Mouse (Mus musculus) heart, embryonic 16.5 days (tissue): Measurements from ENCODE around the gene Emcn. TPM values are rescaled to one million over a fixed set of nuclear protein-coding genes. Genes with fewer than 3 reads are reported as not detected.
A peak's percentile ranks its signal among the peaks of the same experiment; 100 is the strongest.

Experiments used
- ATAC-seq: fragments of 200-750 bp; cut with Nextera tagmentation; replicated peaks from 2 replicates; pipeline ENCODE4 v1.8.0; 2017; ENCODE audit warnings: moderate number of reproducible peaks; ENCODE audit not compliant: insufficient read depth, low FRiP score; ENCODE audit errors: extremely low read depth
- H3K27ac ChIP-seq: fragments of 300-500 bp; sonication (generic); 2 replicates; pipeline ENCODE4 v1.5.1; 2014; ENCODE audit warnings: mild to moderate bottlenecking, low read length, control low read depth, moderate library complexity
- H3K27me3 ChIP-seq: fragments of 300-500 bp; sonication (generic); 2 replicates; pipeline ENCODE4 v1.6.1; 2014; ENCODE audit warnings: low read length, mixed read lengths; ENCODE audit not compliant: control insufficient read depth, insufficient read depth
- H3K36me3 ChIP-seq: fragments of 300-500 bp; sonication (generic); 2 replicates; pipeline ENCODE4 v1.6.1; 2014; ENCODE audit not compliant: control insufficient read depth, insufficient read depth
- H3K4me1 ChIP-seq: fragments of 300-500 bp; sonication (generic); 2 replicates; pipeline ENCODE4 v1.6.1; 2014; ENCODE audit warnings: low read length, mixed read lengths; ENCODE audit not compliant: control insufficient read depth, insufficient read depth
- H3K4me2 ChIP-seq: fragments of 300-500 bp; sonication (generic); 2 replicates; pipeline ENCODE4 v1.6.1; 2014; ENCODE audit warnings: low read depth, mild to moderate bottlenecking, control low read depth, low read length
- H3K4me3 ChIP-seq: fragments of 300-500 bp; sonication (generic); 2 replicates; pipeline ENCODE4 v1.5.1; 2014; ENCODE audit warnings: mild to moderate bottlenecking, control low read depth, low read length
- H3K9ac ChIP-seq: fragments of 300-500 bp; sonication (generic); 2 replicates; pipeline ENCODE4 v1.6.1; 2014; ENCODE audit warnings: low read length, control low read depth
- H3K9me3 ChIP-seq: fragments of 300-500 bp; sonication (generic); replicated peaks from 2 replicates; pipeline ENCODE4 v1.6.1; 2016; ENCODE audit warnings: low read length; ENCODE audit not compliant: control insufficient read depth
- WGBS: fragments of 180-500 bp; shearing (Covaris S2); extraction: QIAGEN DNeasy Blood & Tissue Kit; methylation state at CpG from one replicate; pipeline ENCODE4 v1.1.7; 2014; 5-methylcytosine and 5-hydroxymethylcytosine counted together
- polyA plus RNA-seq: library from polyadenylated mRNA; unstranded; fragments of >200 nt; fragmentation: Nextera tagmentation; extraction: Ambion mirVana; gene quantifications from 2 replicates; pipeline ENCODE4 v1.2.1, GENCODE M21; 2015

Gene Emcn
- polyA plus RNA-seq, 1 experiment from 2014 or later = 63.8 TPM

DNA sequence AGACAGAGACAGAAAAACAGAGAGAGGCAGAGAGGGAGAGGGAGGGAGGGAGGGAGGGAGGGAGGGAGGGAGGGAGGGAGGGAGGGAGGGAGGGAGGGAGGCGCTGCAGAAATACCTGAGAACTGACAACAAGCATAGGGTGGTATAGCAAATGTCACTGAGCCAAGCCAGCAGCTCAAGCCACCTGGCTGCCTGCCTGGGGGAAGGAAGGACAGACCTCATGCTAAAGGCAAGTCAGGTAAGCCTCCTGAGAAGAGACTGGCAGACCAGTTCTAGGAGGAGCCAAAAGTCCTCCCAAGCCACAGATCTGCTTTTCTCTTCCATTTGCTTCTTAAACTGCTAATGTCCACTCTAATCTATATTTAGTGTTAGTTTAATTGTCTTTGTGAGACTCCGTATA lies 22.5 kb upstream of the Emcn start:
- peaks cover 8% of the 10 kb centered on the region; the same call in 1 of the 2 replicates for H3K4me1 ChIP-seq
- ATAC-seq = no peak
- no peaks in the 10 kb centered on the region for H3K9me3 ChIP-seq
- H3K27me3 ChIP-seq = no peaks in the 10 kb centered on the region
- WGBS = 96% methylated on average over 2 of the region's 2 CpGs
- no peak overlapping the region for H3K9ac ChIP-seq
- H3K27ac ChIP-seq = no peak overlapping the region
- H3K4me2 ChIP-seq = no peak overlapping the region
- H3K36me3 ChIP-seq = no peaks in the 10 kb centered on the region
- H3K4me3 ChIP-seq = no peak overlapping the region

DNA sequence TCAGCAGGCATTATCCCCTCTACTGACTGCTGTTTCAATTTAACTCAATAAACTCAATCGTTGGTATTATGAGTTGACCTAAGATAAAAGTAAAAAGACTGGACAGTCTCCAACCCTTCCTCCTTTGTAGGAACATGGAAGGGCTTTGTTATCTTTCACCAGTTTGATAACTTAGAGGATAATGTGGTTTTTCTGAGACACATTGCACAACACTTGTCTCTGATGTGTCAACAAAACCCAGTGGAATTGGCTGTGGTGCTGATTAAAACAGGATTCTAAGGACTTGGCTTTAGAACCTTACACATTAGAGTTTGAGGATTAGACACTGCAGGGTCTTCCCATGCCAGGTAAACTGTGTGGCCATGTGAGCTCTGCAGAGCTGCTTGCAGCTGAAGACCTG lies 20.9 kb upstream of the Emcn start:
- H3K4me1 ChIP-seq = peaks cover 8% of the 10 kb centered on the region; the same call in 1 of the 2 replicates

DNA sequence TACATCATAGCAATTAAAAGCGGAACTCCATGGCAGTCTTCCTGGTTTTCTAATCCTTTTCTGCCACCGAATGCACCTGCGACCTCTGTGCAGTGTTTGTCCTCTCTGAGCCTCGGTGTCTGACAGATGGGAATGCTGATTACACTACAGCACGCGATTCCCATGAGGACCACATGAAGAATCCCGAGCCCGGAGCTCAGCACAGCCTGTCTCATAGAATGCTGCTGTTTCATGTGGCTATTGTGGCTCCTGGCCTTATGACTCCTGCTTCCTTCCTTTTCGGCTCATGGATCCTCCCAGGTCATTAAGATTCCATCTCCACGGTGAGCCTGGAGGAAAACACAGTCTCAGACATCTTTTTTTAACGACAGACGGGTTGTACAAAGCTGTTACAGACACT lies 18.6 kb upstream of the Emcn start:
- Histone ChIP-seq H3K9ac (no peak overlapping the region), H3K36me3 (no peaks in the 10 kb centered on the region), H3K4me3 (no peak overlapping the region), H3K4me1 (peaks cover 8% of the 10 kb centered on the region; the same call in 1 of the 2 replicates), H3K27me3 (no peaks in the 10 kb centered on the region), H3K27ac (no peak overlapping the region), H3K9me3 (no peaks in the 10 kb centered on the region), H3K4me2 (no peak overlapping the region)
- WGBS = 51% methylated on average over 12 of the region's 12 CpGs
- ATAC-seq = no peak; the same call in 1 of the 2 replicates

More for the DNA sequence above, 20.9 kb upstream of the Emcn start:
- Histone ChIP-seq H3K27me3 (no peaks in the 10 kb centered on the region), H3K4me2 (no peak overlapping the region), H3K36me3 (no peaks in the 10 kb centered on the region), H3K4me3 (no peak overlapping the region), H3K9me3 (no peaks in the 10 kb centered on the region), H3K9ac (no peak overlapping the region), H3K27ac (no peak overlapping the region)
- WGBS = 30% methylated on average over 1 of the region's 1 CpGs
- ATAC-seq = no peak

DNA sequence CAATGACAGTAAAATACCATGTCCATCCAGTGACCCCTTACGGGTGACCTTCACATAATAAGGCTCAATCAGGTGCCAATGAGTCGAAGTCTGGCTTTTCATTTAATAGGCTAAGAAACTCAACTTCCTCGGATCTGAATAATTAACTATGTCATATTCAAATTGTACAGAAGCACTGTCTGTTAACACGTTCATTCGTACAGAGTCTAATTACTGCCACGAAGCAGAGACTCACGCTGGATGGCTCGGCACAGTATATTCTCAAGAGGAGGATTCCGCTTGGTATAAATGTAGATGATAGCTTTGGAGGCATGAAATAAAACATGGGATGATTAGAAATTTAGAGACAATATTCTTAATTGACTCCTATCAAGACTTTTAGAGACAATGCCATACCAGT lies 11.0 kb upstream of the Emcn start:
- WGBS = 85% methylated on average over 9 of the region's 9 CpGs
- H3K4me2 ChIP-seq = no peak overlapping the region
- no peak overlapping the region for H3K27ac ChIP-seq
- H3K36me3 ChIP-seq = no peaks in the 10 kb centered on the region
- no peaks in the 10 kb centered on the region for H3K27me3 ChIP-seq
- no peak overlapping the region for H3K4me3 ChIP-seq
- H3K4me1 ChIP-seq = no peaks in the 10 kb centered on the region
- no peak for ATAC-seq
- H3K9me3 ChIP-seq = no peaks in the 10 kb centered on the region
- no peak overlapping the region for H3K9ac ChIP-seq

DNA sequence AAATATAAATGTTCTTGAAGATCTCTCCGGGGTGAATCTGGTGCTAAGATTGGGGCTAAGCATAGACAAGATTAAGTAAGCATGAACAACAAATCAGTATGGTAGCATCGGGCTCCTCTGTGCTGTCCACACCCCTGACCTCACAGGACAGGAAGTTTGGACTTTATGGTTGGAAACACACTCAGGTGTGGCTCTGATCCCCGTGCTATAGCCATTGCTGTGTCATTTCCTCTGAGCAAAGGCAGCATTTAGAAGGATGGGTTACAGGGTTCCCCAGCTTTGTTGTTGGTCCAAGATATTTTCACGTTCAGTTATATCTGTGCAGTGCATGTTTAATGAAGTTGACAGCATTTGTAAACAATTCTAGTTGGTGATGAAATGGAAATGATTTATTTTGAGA lies 9.9 kb upstream of the Emcn start:
- no peak for ATAC-seq
- no peak overlapping the region for H3K27ac ChIP-seq
- 56% methylated on average over 4 of the region's 4 CpGs for WGBS
- no peak overlapping the region for H3K4me2 ChIP-seq
- H3K4me1 ChIP-seq = no peaks in the 10 kb centered on the region
- H3K9me3 ChIP-seq = no peaks in the 10 kb centered on the region
- H3K4me3 ChIP-seq = no peak overlapping the region
- H3K9ac ChIP-seq = no peak overlapping the region
- no peaks in the 10 kb centered on the region for H3K27me3 ChIP-seq
- no peaks in the 10 kb centered on the region for H3K36me3 ChIP-seq

DNA sequence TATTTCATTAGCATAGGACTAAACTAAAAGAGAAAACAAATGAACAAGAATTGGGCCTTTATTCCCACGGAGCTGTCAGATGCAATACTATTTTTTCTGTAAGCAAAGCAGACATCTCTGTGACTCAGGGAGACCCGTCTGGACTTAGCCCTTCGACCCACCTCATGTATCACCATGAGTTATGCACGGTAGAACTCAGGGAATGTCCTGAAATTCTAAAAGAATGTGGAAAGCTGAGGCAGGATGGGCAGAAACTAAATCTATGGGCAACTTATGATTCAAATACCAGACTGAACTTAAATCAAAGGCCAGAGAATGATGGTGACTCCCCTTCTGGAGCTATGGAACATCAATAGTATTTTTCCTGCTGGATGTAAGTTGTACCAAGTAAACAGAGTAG lies 8.3 kb upstream of the Emcn start:
- no peak overlapping the region for H3K4me2 ChIP-seq
- no peaks in the 10 kb centered on the region for H3K4me1 ChIP-seq
- no peaks in the 10 kb centered on the region for H3K27me3 ChIP-seq
- no peaks in the 10 kb centered on the region for H3K36me3 ChIP-seq
- H3K27ac ChIP-seq = no peak overlapping the region
- H3K4me3 ChIP-seq = no peak overlapping the region
- H3K9me3 ChIP-seq = no peaks in the 10 kb centered on the region
- WGBS = 78% methylated on average over 4 of the region's 4 CpGs
- H3K9ac ChIP-seq = no peak overlapping the region
- no peak for ATAC-seq

DNA sequence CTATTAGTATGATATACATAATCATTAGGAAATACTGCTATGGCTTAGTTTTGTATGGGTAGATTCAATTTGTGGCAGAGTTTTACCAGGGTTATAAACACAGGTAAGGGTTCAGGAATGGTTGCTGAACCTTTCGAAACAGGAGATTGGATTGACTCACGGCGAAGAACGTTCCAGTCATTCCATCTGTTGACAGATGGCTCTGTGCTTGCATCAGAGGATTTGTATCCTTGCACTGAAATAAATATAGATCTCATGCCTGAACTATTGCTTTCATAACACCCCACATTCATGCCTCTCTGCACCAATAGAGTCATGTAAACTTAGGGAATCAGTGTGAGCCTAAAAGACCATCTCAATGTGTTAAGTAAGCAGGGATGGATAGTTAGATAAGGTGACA lies 4.9 kb upstream of the Emcn start:
- no peak overlapping the region for H3K4me2 ChIP-seq
- no peak for ATAC-seq

DNA sequence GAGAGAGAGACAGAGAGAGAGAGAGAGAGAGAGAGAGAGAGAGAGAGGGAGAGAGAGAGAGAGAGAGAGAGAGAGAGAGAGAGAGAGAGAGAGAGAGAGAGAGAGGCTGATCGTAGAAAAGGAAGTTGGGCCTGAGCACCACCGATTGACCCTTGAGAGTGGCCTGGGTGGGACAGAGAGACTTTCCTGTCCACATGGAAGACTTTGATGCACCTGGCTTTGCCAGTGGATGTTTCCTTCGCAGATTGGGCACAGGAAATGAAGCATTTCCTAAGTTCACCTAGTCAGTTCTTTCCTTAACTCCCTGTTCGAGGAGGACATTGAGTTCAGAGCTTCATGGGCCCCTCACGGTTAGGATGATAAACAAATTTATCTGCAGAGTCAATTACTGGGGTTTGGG lies 2.6 kb downstream of the Emcn start:
- Histone ChIP-seq H3K36me3 (no peaks in the 10 kb centered on the region), H3K4me2 (peak overlapping the region; percentile 11; the same call in 1 of the 2 replicates), H3K9me3 (no peaks in the 10 kb centered on the region), H3K4me3 (no peak overlapping the region), H3K9ac (no peak overlapping the region), H3K4me1 (no peaks in the 10 kb centered on the region), H3K27ac (no peak overlapping the region), H3K27me3 (no peaks in the 10 kb centered on the region)
- ATAC-seq = no peak
- WGBS = 58% methylated on average over 4 of the region's 5 CpGs

More for the DNA sequence above, 4.9 kb upstream of the Emcn start:
- H3K9me3 ChIP-seq = no peaks in the 10 kb centered on the region
- no peaks in the 10 kb centered on the region for H3K4me1 ChIP-seq
- WGBS = 83% methylated on average over 4 of the region's 4 CpGs
- no peak overlapping the region for H3K4me3 ChIP-seq
- H3K27ac ChIP-seq = no peak overlapping the region
- H3K9ac ChIP-seq = no peak overlapping the region
- no peaks in the 10 kb centered on the region for H3K36me3 ChIP-seq
- no peaks in the 10 kb centered on the region for H3K27me3 ChIP-seq

DNA sequence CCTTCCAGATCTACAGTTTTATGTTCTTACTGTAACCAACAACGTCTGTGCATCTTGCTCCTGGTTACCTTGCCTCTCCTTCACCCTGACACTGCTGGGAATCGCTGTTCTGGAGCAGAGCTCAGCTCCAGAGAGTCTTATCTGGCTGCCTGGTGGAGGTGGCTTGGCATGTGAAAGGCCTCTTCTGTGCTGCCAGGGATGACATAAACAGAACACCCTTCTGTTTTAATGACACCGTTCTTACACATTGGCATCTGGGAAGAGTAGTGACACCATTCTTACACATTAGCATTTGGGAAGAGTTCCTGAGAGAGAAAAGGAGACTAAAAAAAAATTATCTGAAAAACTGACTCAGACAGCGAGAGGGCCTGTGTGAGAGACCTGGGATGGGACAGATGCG lies 11.0 kb downstream of the Emcn start:
- H3K27ac ChIP-seq = no peak overlapping the region
- H3K9me3 ChIP-seq = no peaks in the 10 kb centered on the region
- H3K36me3 ChIP-seq = no peaks in the 10 kb centered on the region
- H3K27me3 ChIP-seq = no peaks in the 10 kb centered on the region
- WGBS = 59% methylated on average over 5 of the region's 5 CpGs
- H3K4me2 ChIP-seq = no peak overlapping the region
- no peak overlapping the region for H3K9ac ChIP-seq
- H3K4me3 ChIP-seq = no peak overlapping the region
- ATAC-seq = no peak
- H3K4me1 ChIP-seq = 0 out of 2 replicates have a peak, but pooled peaks cover 3% of the 10 kb centered on the region

DNA sequence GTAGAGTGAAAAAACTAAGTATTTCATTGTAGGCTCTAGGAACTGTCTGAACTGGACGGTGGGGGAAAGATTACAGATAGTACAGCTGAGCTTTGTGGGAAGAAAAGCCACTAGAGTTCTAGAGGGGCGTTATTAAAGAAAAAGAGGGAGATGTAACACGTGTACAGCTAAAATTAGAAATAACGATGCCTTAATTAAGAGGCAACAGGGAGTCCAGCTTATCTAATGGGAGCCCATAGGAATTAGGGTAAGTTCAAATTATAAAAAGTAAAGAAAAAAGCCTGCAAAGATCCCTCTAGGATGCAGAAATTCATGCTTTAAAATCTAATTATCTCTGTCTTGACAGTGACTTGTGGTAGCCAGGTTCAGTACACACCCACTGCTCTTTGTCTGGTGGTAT lies 15.8 kb downstream of the Emcn start:
- H3K36me3 ChIP-seq = no peaks in the 10 kb centered on the region
- ATAC-seq = no peak
- no peaks in the 10 kb centered on the region for H3K27me3 ChIP-seq
- no peak overlapping the region for H3K4me3 ChIP-seq
- H3K9me3 ChIP-seq = no peaks in the 10 kb centered on the region
- no peak overlapping the region for H3K9ac ChIP-seq
- 0 out of 2 replicates have a peak, but pooled peaks cover 3% of the 10 kb centered on the region for H3K4me1 ChIP-seq
- H3K27ac ChIP-seq = no peak overlapping the region
- H3K4me2 ChIP-seq = no peak overlapping the region
- 75% methylated on average over 4 of the region's 4 CpGs for WGBS
